Mouse (Mus musculus) left cerebral cortex, postnatal 25 days (tissue): ENCODE results near the gene Cd247. TPM values are rescaled to one million over a fixed set of nuclear protein-coding genes. Genes with fewer than 3 reads are reported as not detected.

Experiments used
- DNase-seq, 2 experiments: peaks; one replicate each; pipeline ENCODE4 v3.0.0; 2022; ENCODE audit warnings: low spot score in 2 of 2, mixed read lengths in 1 of 2
- intact Hi-C: fragments of 180-260 bp; cut with DNase I; formaldehyde crosslinking; loops from one replicate; pipeline ENCODE4 v1.15.1; 2025
- total RNA-seq, 2 experiments: library from RNA; stranded (reverse); gene quantifications; 2 replicates each; pipeline ENCODE4 v1.2.3; 2021

The Cd247 gene
- total RNA-seq, 2 experiments from 2014 or later = not detected

DNA sequence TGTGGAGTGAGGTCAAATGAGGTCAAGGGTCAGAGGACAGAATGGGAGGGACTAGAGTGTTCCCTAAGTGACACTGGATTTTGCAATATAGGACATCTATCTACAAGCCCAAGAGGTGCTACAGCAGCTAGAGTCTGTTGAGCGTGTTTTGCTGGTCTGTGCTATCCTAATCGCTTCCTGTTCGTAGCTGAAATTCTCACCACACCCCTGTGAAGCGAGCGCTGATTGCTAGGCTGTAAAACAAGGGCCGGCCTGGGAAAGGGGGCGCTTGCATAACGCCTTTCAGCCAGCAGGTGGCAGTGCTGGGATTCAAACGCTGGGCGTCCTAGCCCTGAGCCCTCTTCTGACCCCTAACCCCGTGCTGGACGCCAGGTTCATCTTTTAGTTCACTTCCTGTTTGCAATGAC lies 17.0 kb upstream of the Cd247 start:
- intact Hi-C loops = loop anchor here (10.0 kb wide), 1 partner anchor 593 kb away; no protein-coding TSS in a partner anchor
- peak; percentile 54 for DNase-seq

DNA sequence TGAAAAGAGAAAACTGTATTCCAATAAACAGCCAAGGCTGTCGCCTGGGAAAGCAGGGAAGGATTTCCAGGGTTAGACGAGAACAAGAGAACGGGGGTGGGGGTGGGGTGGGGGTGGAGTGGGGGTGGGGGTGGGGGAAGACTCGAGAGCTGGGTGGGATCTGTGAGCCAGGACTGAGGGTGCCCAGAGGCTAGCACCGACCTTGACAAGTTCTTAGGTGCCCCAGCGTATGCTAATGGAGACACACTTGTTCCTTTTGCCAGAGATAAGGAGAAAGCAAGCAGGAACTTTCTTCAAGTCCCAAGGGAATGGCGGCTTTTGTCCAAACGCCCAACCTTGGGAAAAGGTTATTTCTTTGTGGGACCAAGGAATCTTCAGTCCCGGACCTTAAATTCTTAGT lies 16.5 kb upstream of the Cd247 start:
- intact Hi-C loops = loop anchor here (10.0 kb wide), 1 partner anchor 593 kb away; no protein-coding TSS in a partner anchor
- no peak for DNase-seq

GRCm38 (mm10) chr1:165775518-165776294 lies 12.8 kb upstream of the Cd247 start:
- intact Hi-C loops = loop anchor here (1.0 to 10.0 kb wide), 3 partner anchors 227 to 589 kb away; partner anchors contain the start of gene Pou2f1
- DNase-seq = peak; percentile 52 to 71

DNA sequence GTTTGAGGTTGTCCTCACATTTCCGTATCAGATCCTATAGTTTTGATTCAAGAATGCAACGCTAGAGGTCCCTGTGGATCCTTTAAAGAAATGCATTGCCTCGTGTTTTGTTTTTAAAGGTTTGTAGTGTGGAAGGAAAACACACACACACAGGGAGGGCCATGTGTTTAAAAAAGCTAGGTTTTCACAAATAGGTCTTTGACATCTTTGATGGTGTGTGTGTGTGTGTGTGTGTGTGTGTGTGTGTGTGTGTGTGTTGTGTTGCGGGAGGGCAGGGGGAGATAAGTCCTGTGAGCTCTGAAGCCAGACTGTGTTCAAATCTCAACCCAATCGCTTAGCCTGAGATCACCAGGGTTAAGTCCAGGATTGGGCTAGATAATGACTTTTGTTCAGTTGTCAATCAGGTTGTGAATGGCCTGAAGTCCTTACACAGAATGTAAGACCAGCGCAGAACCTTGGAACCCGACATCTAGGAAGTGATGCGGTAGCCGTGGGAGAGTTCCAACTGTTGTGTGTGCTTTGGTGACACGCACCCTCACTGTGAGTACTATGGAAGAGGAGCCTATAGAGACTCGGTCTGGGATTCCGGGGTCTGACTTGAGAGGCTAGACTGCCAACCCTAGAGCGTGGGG lies 8.4 kb upstream of the Cd247 start:
- DNase-seq = peak in 1 of 2 experiments; percentile 40
- intact Hi-C loops = loop anchor here (1.0 to 10.0 kb wide), 5 partner anchors 79 to 585 kb away; no protein-coding TSS in a partner anchor

- DNase-seq = peak in 1 of 2 experiments; percentile 21
- intact Hi-C loops = loop anchor here (1.0 to 10.0 kb wide), 3 partner anchors 78 to 564 kb away; no protein-coding TSS in a partner anchor
Measured at GRCm38 (mm10) chr1:165780586-165781111, 7.8 kb upstream of the Cd247 start.

DNA sequence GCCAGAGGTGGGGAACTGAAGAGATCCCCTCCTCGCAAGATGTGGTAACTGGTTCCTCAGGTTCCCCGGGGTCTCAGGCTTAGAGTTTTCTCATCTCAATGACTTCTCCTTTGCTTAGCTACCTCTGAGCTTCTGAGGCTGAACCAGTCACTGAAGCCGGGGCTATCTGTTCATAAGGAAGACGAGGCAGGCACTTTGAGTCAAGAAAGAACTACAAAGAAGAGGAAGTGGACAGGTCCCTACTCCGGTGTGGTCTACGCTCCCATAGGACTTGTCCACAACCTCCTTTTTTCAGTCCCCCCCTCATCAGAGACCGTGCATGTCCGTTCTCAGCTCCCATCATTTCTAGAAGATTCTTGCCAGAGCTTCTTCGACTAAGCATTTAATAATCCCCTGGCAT lies 7.1 kb upstream of the Cd247 start:
- intact Hi-C loops = loop anchor here (2.0 to 10.0 kb wide), 2 partner anchors 77 to 563 kb away; no protein-coding TSS in a partner anchor

DNA sequence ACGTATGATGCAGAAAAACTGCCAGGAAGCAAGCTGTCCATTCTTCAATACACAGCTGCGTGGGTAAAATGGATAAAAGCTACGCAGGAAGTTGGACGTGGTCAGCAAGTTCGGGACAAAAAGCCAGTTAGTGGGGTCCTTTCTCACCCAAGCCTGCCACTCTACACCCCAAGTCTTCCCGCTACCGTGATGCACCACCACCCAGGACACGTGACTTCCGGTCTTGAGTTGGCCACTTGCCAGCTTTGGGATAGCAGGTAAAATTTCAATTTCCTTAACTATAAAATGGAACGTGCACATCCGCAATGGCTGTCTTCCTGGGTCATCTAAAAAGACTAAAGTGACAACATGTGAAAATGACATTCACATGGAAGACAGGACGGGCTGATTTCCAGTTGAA lies 6.6 kb upstream of the Cd247 start:
- intact Hi-C loops = loop anchor here (2.0 to 10.0 kb wide), 2 partner anchors 77 to 563 kb away; no protein-coding TSS in a partner anchor
- DNase-seq = no peak

More for the DNA sequence above, 7.1 kb upstream of the Cd247 start:
- DNase-seq = no peak

GRCm38 (mm10) chr1:165786296-165786695 lies 2.2 kb upstream of the Cd247 start:
- intact Hi-C loops = loop anchor here (10.0 kb wide), 1 partner anchor 559 kb away; no protein-coding TSS in a partner anchor
- no peak for DNase-seq

DNA sequence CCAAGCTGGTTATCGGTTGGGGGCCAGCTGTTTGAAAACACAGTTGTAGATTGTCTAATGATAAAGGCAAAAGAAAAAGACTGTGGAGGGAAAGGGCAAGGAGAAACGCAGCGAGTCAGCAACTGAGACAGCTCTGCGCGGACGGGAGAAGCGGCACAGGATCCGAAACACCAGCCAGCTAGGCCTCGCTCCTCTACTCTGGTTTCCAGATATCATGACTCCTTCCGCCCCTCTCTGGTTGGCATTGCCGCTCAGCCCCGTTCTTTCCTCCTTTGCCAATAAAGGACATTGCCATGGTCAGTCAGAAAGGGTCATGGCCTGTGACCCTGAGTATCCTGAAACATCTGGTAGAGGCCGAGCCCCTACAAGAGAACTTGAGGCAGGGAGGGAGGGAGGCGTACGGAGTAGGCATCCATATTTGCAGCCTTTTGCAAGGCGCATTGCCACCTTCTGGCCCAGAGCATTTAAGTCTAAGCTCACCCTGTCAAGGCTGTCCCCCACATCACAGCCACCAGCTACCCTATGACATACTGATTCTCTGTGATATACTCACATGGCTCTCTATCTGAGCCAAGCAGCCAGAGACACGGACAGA lies 682 bp downstream of the Cd247 start:
- intact Hi-C loops = loop anchor here (10.0 kb wide), 1 partner anchor 556 kb away; no protein-coding TSS in a partner anchor
- DNase-seq = no peak

DNA sequence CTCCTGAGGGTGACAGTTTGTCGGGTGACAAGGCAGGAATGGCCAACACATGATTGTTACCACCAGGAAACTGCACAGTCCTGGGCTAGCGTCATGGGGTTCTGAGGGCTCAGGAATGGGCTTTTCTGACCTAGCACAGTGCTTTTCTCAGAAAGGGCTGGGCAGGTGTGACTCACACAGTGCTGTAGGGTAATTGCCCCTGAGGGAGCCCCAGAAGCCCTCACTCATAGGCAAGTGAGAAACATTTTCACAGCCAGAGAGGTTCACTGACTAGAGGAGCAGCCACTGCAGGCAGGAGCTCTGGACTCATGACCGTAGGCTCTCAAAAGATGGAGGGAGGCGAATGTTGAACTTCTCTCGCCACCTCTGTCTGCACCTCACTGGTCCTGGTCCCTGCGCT lies 1.5 kb downstream of the Cd247 start:
- no peak for DNase-seq
- intact Hi-C loops = loop anchor here (10.0 kb wide), 1 partner anchor 555 kb away; no protein-coding TSS in a partner anchor

- no peak for DNase-seq
- intact Hi-C loops = no loop called here
Measured at GRCm38 (mm10) chr1:165790461-165791210, 2.2 kb downstream of the Cd247 start.

DNA sequence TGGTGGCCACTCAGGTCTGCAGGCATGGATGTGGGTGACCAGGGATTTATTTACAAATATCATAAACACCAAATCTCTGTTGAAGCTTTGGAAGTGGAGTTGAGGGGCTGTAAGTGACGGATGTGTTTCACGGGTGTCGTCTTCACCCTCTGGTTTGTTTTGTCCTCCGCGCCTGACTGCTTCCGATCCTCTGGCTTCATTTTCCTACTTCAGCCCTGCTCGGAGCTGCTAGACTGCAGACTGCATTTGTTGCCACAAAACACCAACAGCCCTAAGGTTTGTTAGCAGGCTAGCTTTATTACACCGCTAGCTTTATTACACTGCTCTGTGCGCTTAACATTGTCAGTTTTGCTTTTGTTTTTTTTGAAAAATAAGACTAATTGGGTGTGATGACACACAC lies 2.9 kb downstream of the Cd247 start:
- intact Hi-C loops = no loop called here

GRCm38 (mm10) chr1:165801709-165802310 lies 13.3 kb downstream of the Cd247 start:
- intact Hi-C loops = no loop called here
- DNase-seq = no peak

More for the DNA sequence above, 2.9 kb downstream of the Cd247 start:
- no peak for DNase-seq

- intact Hi-C loops = no loop called here
- no peak for DNase-seq
Measured at GRCm38 (mm10) chr1:165803107-165803506, 14.6 kb downstream of the Cd247 start.

DNA sequence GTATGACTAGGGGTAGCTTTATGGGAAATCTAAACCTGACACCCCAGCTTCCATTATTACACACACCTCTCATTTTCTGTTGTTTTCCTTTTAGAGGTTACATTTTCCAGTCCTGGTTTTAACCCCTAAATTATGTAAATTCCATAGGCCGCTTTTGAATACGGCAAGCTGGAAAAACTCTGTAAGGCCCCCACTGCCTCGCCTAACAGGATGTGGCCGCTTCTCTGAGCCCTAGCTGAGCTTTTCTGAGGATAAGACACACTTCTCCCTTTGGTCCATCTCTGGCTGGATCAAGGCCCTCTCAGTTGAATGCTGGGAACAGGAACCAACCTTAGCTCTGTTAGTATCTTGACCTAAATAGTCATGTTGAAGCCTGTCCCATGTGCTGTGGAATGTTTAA lies 15.7 kb downstream of the Cd247 start:
- intact Hi-C loops = no loop called here

GRCm38 (mm10) chr1:165810633-165811032 lies 22.2 kb downstream of the Cd247 start:
- intact Hi-C loops = no loop called here

More for the DNA sequence above, 15.7 kb downstream of the Cd247 start:
- DNase-seq = no peak

DNA sequence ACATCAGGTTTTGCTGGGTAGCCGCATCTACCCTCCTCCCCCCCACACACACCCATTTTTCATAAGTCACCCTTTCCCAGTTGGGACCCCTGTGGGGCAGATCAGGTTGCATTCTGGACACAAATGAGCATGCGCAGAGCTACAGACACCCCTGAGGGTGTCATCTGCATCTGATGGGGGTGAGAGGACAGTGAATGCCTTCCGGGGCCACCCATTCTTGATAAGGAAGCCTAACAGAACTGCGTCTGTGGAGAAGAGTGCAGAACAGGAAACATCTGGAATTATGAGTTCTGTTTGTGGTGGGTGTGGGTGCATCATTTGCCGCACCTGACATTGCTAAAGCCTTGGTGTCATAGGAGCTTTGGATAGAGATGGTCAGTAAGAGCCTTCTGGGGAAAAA lies 22.7 kb downstream of the Cd247 start:
- no peak for DNase-seq
- intact Hi-C loops = no loop called here

More at GRCm38 (mm10) chr1:165810633-165811032, 22.2 kb downstream of the Cd247 start:
- DNase-seq = no peak

GRCm38 (mm10) chr1:165812775-165813174 lies 24.3 kb downstream of the Cd247 start:
- DNase-seq = no peak
- intact Hi-C loops = no loop called here

DNA sequence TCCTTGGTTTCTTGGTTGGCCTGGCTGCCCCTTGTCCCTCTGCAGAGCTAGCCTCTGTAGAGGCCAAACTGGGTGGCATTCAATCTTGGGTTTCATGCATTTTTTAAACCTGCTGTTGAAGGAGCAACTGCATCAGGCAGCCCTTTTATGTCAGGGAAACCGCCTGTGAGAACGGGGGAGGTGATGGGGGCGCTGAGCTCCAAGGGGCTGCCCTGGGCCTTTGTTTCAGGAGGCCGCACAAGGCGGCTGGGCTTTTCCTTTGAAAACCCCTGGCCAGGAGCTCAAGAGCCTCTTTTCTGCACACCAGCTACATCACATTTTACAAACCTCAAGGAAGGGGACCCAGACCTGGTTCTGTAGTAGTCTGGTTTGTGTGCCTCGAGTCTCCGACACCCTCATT lies 25.6 kb downstream of the Cd247 start:
- intact Hi-C loops = no loop called here
- no peak for DNase-seq
